Mouse (Mus musculus) naive thymus-derived CD4-positive, alpha-beta T cell, adult 2 months (primary cell): ENCODE results near the gene Prkab2.

Source experiments
- DNase-seq: peaks from one replicate; pipeline ENCODE4 v3.0.0-alpha.2; 2011; ENCODE audit warnings: low read depth

Gene Prkab2

GRCm38 (mm10) chr3:97691443-97692017, 33.5 kb downstream of the Prkab2 start:
- no peak for DNase-seq

- no peak for DNase-seq
Measured at GRCm38 (mm10) chr3:97693806-97694205, 35.8 kb downstream of the Prkab2 start.

GRCm38 (mm10) chr3:97696866-97697265, 38.9 kb downstream of the Prkab2 start:
- no peak for DNase-seq

- DNase-seq: no peak
Measured at GRCm38 (mm10) chr3:97697291-97697690, 39.3 kb downstream of the Prkab2 start.

- no peak for DNase-seq
Measured at GRCm38 (mm10) chr3:97699061-97699460, 41.1 kb downstream of the Prkab2 start.

- no peak for DNase-seq
Measured at GRCm38 (mm10) chr3:97701198-97701597, 43.2 kb downstream of the Prkab2 start.

GRCm38 (mm10) chr3:97702448-97703080, 44.6 kb downstream of the Prkab2 start:
- no peak for DNase-seq

GRCm38 (mm10) chr3:97705508-97705907, 47.5 kb downstream of the Prkab2 start:
- no peak for DNase-seq

GRCm38 (mm10) chr3:97706561-97706960, 48.6 kb downstream of the Prkab2 start:
- DNase-seq: no peak

GRCm38 (mm10) chr3:97710134-97710533, 52.1 kb downstream of the Prkab2 start:
- DNase-seq: no peak

GRCm38 (mm10) chr3:97710881-97711280, 52.9 kb downstream of the Prkab2 start:
- no peak for DNase-seq

GRCm38 (mm10) chr3:97715922-97716321, 57.9 kb downstream of the Prkab2 start:
- DNase-seq: no peak

- DNase-seq: no peak
Measured at GRCm38 (mm10) chr3:97719116-97719515, 61.1 kb downstream of the Prkab2 start.
